Mouse (Mus musculus) embryonic fibroblast, embryonic 13.5 days (primary cell): ENCODE results near the gene Cxcl16. TPM values are rescaled to one million over a fixed set of nuclear protein-coding genes. Genes with fewer than 3 reads are reported as not detected.

Source experiments
- H3K27ac ChIP-seq: 2 replicates; pipeline ENCODE4 v1.5.1; 2012; ENCODE audit warnings: low read length, control low read depth, inconsistent platforms; ENCODE audit not compliant: insufficient read depth
- H3K4me1 ChIP-seq: 2 replicates; pipeline ENCODE4 v1.6.1; 2011; ENCODE audit warnings: low read length; ENCODE audit not compliant: control insufficient read depth, insufficient read depth
- H3K4me3 ChIP-seq: 2 replicates; pipeline ENCODE4 v1.5.1; 2011; ENCODE audit warnings: mild to moderate bottlenecking, control low read depth, low read length; ENCODE audit not compliant: insufficient read depth
- CTCF ChIP-seq: IDR thresholded peaks from 2 replicates; pipeline ENCODE4 v1.5.1; 2011; ENCODE audit warnings: mild to moderate bottlenecking, control low read depth, low read length, moderate library complexity, borderline replicate concordance; ENCODE audit not compliant: insufficient read depth
- POLR2A ChIP-seq: IDR thresholded peaks from 2 replicates; pipeline ENCODE4 v1.6.1; 2011; ENCODE audit warnings: low read depth, mild to moderate bottlenecking, control low read depth, low read length, moderate library complexity
- polyA plus RNA-seq: library from polyadenylated mRNA; stranded (reverse); fragments of >200 nt; gene quantifications from 2 replicates; pipeline ENCODE4 v1.2.4, GENCODE M21; 2011; ENCODE audit warnings: low read depth; ENCODE audit not compliant: missing spikeins, insufficient read length

Cxcl16 gene
- polyA plus RNA-seq, 1 experiment: 6.0 TPM

DNA sequence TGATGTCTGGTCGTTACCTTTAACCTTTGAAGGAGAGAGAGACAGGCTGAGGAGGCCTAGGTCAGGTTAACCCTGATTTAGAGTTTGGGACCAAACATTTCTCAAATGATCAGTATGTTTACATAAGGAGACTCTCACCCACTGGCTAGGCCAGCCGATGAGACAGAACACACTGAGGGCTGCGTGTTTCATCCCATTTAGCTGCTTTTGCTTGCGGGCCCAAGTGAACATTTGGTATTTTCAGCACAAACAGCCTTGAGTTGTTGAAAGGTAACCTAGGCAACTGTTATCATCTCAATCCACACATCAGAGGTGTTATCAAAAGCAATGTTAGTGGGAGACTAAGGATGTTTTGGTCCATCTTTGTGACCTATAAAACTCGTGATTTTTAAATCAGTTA lies 40.3 kb downstream of the Cxcl16 start:
- TF ChIP-seq CTCF: no peak
- no peak for TF ChIP-seq POLR2A
- H3K4me3 ChIP-seq: no peak overlapping the region
- no peak overlapping the region for H3K27ac ChIP-seq
- no peaks in the 10 kb centered on the region for H3K4me1 ChIP-seq

GRCm38 (mm10) chr11:70418199-70418598 lies 41.6 kb downstream of the Cxcl16 start:
- Histone ChIP-seq H3K4me3 (no peak overlapping the region), H3K27ac (no peak overlapping the region), H3K4me1 (no peaks in the 10 kb centered on the region)
- TF ChIP-seq POLR2A: no peak
- no peak for TF ChIP-seq CTCF

DNA sequence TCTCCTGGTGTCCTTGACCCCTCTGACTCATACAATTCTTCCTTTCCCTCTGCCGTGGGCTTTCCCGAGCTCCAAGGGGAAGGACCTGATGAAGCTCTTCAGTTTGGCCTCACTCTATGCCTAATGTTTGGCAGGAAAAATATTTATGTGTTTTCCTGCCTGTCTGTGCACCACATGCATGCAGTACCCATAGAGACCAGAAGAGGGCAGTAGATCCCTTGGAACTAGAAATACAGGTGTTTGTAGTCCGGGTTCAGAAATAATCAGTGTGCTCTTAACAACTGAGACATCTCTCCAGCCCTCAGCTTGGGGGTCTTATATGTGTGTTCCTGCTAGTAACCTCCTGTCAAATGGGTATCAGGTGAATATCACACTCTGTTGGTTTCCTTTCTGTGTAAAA lies 45.8 kb downstream of the Cxcl16 start:
- no peaks in the 10 kb centered on the region for H3K4me1 ChIP-seq
- no peak overlapping the region for H3K27ac ChIP-seq
- TF ChIP-seq POLR2A: no peak
- no peak for TF ChIP-seq CTCF
- no peak overlapping the region for H3K4me3 ChIP-seq

GRCm38 (mm10) chr11:70412591-70412990 lies 47.2 kb downstream of the Cxcl16 start:
- Histone ChIP-seq H3K27ac (no peak overlapping the region), H3K4me3 (no peak overlapping the region), H3K4me1 (no peaks in the 10 kb centered on the region; the same call in 1 of the 2 replicates)
- TF ChIP-seq POLR2A (no peak), CTCF (no peak)

DNA sequence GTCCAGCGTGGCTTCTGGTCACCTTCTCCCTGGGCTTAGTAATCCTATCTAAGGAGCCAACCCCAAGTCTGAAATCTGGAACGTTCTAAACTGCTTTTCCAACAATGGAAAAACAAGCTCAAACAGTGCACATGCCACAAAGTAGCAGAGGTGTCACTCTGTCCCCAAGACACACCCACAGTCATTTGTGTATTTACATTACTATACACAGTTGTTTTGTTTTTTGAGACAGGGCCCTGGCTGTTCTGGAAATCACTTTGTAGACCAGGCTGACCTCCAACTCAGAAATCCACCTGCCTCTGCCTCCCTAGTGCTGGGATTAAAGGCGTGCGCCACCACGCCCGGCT lies 49.5 kb downstream of the Cxcl16 start:
- Histone ChIP-seq H3K27ac (no peak overlapping the region), H3K4me1 (no peaks in the 10 kb centered on the region; the same call in 1 of the 2 replicates), H3K4me3 (peak overlapping the region; percentile 91)
- TF ChIP-seq CTCF: no peak
- TF ChIP-seq POLR2A: no peak

GRCm38 (mm10) chr11:70409594-70410296 lies 50.0 kb downstream of the Cxcl16 start, which contains the start of gene Pelp1:
TSS of gene Pelp1 (minus strand) at chr11:70410031.
- H3K4me3 ChIP-seq: peak within 1 kb of the TSS; percentile 91
- H3K4me1 ChIP-seq: no peaks in the 10 kb centered on the region; the same call in 1 of the 2 replicates
- H3K27ac ChIP-seq: no peak within 1 kb of the TSS
- TF ChIP-seq CTCF (no peak), POLR2A (peak; percentile 74)

Other genes starting within 250 kb of the Cxcl16 start
- gene Slc16a11, start 247.2 kb downstream of the Cxcl16 start, polyA plus RNA-seq: 2.2 and 4.7 TPM in 2 replicates
- 2.7 and 9.3 TPM in 2 replicates for gene Slc16a13, start 238.9 kb downstream of the Cxcl16 start, polyA plus RNA-seq
- gene Bcl6b, start 230.2 kb downstream of the Cxcl16 start, polyA plus RNA-seq: 0.70 and 2.5 TPM in 2 replicates
- gene 0610010K14Rik, start 222.1 kb downstream of the Cxcl16 start, polyA plus RNA-seq: 43.2 and 55.3 TPM in 2 replicates
- 2.3 and 4.5 TPM in 2 replicates for gene Gm21988, start 220.2 kb downstream of the Cxcl16 start, polyA plus RNA-seq
- gene Rnasek, start 220.1 kb downstream of the Cxcl16 start, polyA plus RNA-seq: 159 and 231 TPM in 2 replicates
- 0.32 and 0.35 TPM in 2 replicates for gene Alox12, start 204.6 kb downstream of the Cxcl16 start, polyA plus RNA-seq
- not detected in 2 replicates for gene Alox12e, start 137.4 kb downstream of the Cxcl16 start, polyA plus RNA-seq
- not detected in 2 replicates for gene Alox15, start 108.0 kb downstream of the Cxcl16 start, polyA plus RNA-seq
- gene Pelp1, start 50.0 kb downstream of the Cxcl16 start, polyA plus RNA-seq: 24.3 and 27.5 TPM in 2 replicates
- 9.1 and 10.1 TPM in 2 replicates for gene Arrb2, start 27.3 kb downstream of the Cxcl16 start, polyA plus RNA-seq
- gene Med11, start 8.1 kb downstream of the Cxcl16 start, polyA plus RNA-seq: 14.0 and 14.1 TPM in 2 replicates
- 0.19 and 0.20 TPM in 2 replicates for gene Zmynd15, start 551 bp downstream of the Cxcl16 start, polyA plus RNA-seq
- not detected in 2 replicates for gene Tm4sf5, start 45.3 kb upstream of the Cxcl16 start, polyA plus RNA-seq
- 0.79 TPM in 1 of 2 replicates, not detected in the other for gene Vmo1, start 54.6 kb upstream of the Cxcl16 start, polyA plus RNA-seq
- not detected in 2 replicates for gene Gltpd2, start 59.2 kb upstream of the Cxcl16 start, polyA plus RNA-seq
- gene Psmb6, start 65.4 kb upstream of the Cxcl16 start, polyA plus RNA-seq: 162 and 177 TPM in 2 replicates
- gene Gm40193, start 73.0 kb upstream of the Cxcl16 start, polyA plus RNA-seq: not detected in 2 replicates
- gene Pld2, start 80.1 kb upstream of the Cxcl16 start, polyA plus RNA-seq: 19.7 and 23.3 TPM in 2 replicates
- 36.2 and 37.0 TPM in 2 replicates for gene Mink1, start 102.9 kb upstream of the Cxcl16 start, polyA plus RNA-seq
- not detected in 2 replicates for gene 4930544D05Rik, start 155.9 kb upstream of the Cxcl16 start, polyA plus RNA-seq
- gene Chrne, start 159.2 kb upstream of the Cxcl16 start, polyA plus RNA-seq: not detected in 2 replicates
- not detected in 2 replicates for gene Gp1ba, start 179.1 kb upstream of the Cxcl16 start, polyA plus RNA-seq
- gene Rnf167, start 187.3 kb upstream of the Cxcl16 start, polyA plus RNA-seq: 14.9 and 19.5 TPM in 2 replicates
- 75.9 and 81.1 TPM in 2 replicates for gene Slc25a11, start 187.5 kb upstream of the Cxcl16 start, polyA plus RNA-seq
- gene Pfn1, start 194.7 kb upstream of the Cxcl16 start, polyA plus RNA-seq: 1,131 and 1,278 TPM in 2 replicates
- gene Eno3, start 197.2 kb upstream of the Cxcl16 start, polyA plus RNA-seq: 15.6 and 31.0 TPM in 2 replicates
- 91.1 and 106 TPM in 2 replicates for gene Spag7, start 209.4 kb upstream of the Cxcl16 start, polyA plus RNA-seq
- 15.3 and 16.4 TPM in 2 replicates for gene Camta2, start 228.1 kb upstream of the Cxcl16 start, polyA plus RNA-seq
- gene Inca1, start 240.2 kb upstream of the Cxcl16 start, polyA plus RNA-seq: 1.2 and 2.4 TPM in 2 replicates
- gene Kif1c, start 240.6 kb upstream of the Cxcl16 start, polyA plus RNA-seq: 88.5 and 112 TPM in 2 replicates